Mouse (Mus musculus) embryonic facial prominence, embryonic 13.5 days (tissue): Measurements from ENCODE around the gene Ino80b. TPM values are rescaled to one million over a fixed set of nuclear protein-coding genes. Genes with fewer than 3 reads are reported as not detected.

ENCODE experiments used
- ATAC-seq: fragments of 200-750 bp; cut with Nextera tagmentation; 2 replicates; pipeline ENCODE4 v1.8.0; 2017; ENCODE audit warnings: low read depth; ENCODE audit not compliant: insufficient number of reproducible peaks, insufficient read depth, low FRiP score, low TSS enrichment
- H3K27ac ChIP-seq: fragments of 300-500 bp; sonication (generic); 2 replicates; pipeline ENCODE4 v1.5.1; 2015; ENCODE audit warnings: moderate library complexity, mild to moderate bottlenecking, inconsistent platforms
- H3K27me3 ChIP-seq: fragments of 300-500 bp; sonication (generic); 2 replicates; pipeline ENCODE4 v1.6.1; 2015; ENCODE audit warnings: mild to moderate bottlenecking, inconsistent platforms
- H3K36me3 ChIP-seq: fragments of 300-500 bp; sonication (generic); 2 replicates; pipeline ENCODE4 v1.6.1; 2015; ENCODE audit warnings: mild to moderate bottlenecking, inconsistent platforms
- H3K4me1 ChIP-seq: fragments of 300-500 bp; sonication (generic); 2 replicates; pipeline ENCODE4 v1.6.1; 2015; ENCODE audit warnings: inconsistent platforms
- H3K4me2 ChIP-seq: fragments of 300-500 bp; sonication (generic); 2 replicates; pipeline ENCODE4 v1.6.1; 2015; ENCODE audit warnings: moderate library complexity, mild to moderate bottlenecking, inconsistent platforms
- H3K4me3 ChIP-seq: fragments of 300-500 bp; sonication (generic); 2 replicates; pipeline ENCODE4 v1.5.1; 2015; ENCODE audit warnings: mild to moderate bottlenecking, inconsistent platforms
- H3K9ac ChIP-seq: fragments of 300-500 bp; sonication (generic); 2 replicates; pipeline ENCODE4 v1.6.1; 2015; ENCODE audit warnings: mild to moderate bottlenecking, inconsistent platforms
- H3K9me3 ChIP-seq: fragments of 300-500 bp; sonication (generic); 2 replicates; pipeline ENCODE4 v1.6.1; 2016; ENCODE audit warnings: inconsistent platforms
- WGBS: fragments of 180-500 bp; shearing (Covaris S2); methylation state at CpG from one replicate; pipeline ENCODE4 v1.1.7; 2015; ENCODE audit warnings: mixed read lengths; 5-methylcytosine and 5-hydroxymethylcytosine counted together
- polyA plus RNA-seq: library from polyadenylated mRNA; unstranded; fragments of >200 nt; fragmentation: Nextera tagmentation; extraction: Ambion mirVana; gene quantifications from 2 replicates; pipeline ENCODE4 v1.2.1, GENCODE M21; 2015

The Ino80b gene
- polyA plus RNA-seq, 1 experiment from 2014 or later: 13.9 TPM

GRCm38 (mm10) chr6:83095968-83096367, 29.3 kb downstream of the Ino80b start:
- Histone ChIP-seq H3K9ac (no peak overlapping the region), H3K27ac (no peak overlapping the region), H3K36me3 (no peaks in the 10 kb centered on the region), H3K4me1 (peaks cover 3% of the 10 kb centered on the region; the same call in 1 of the 2 replicates), H3K4me3 (no peak overlapping the region), H3K9me3 (no peaks in the 10 kb centered on the region), H3K27me3 (peaks cover 41% of the 10 kb centered on the region), H3K4me2 (no peak overlapping the region)
- ATAC-seq: no peak
- 42% methylated on average over 6 of the region's 6 CpGs for WGBS

GRCm38 (mm10) chr6:83092416-83093127, 32.7 kb downstream of the Ino80b start:
- Histone ChIP-seq H3K27ac (no peak overlapping the region), H3K4me2 (no peak overlapping the region), H3K4me3 (no peak overlapping the region), H3K36me3 (no peaks in the 10 kb centered on the region), H3K9me3 (no peaks in the 10 kb centered on the region), H3K27me3 (peaks cover 66% of the 10 kb centered on the region), H3K4me1 (peaks cover 3% of the 10 kb centered on the region), H3K9ac (no peak overlapping the region)
- no peak for ATAC-seq
- 37% methylated on average over 6 of the region's 6 CpGs for WGBS

GRCm38 (mm10) chr6:83087926-83088260, 37.3 kb downstream of the Ino80b start:
- H3K4me1 ChIP-seq: peaks cover 30% of the 10 kb centered on the region
- ATAC-seq: no peak
- H3K27me3 ChIP-seq: peaks cover 96% of the 10 kb centered on the region
- no peaks in the 10 kb centered on the region for H3K9me3 ChIP-seq
- H3K36me3 ChIP-seq: no peaks in the 10 kb centered on the region
- H3K4me2 ChIP-seq: peak overlapping the region; percentile 55
- peak overlapping the region; percentile 27 for H3K4me3 ChIP-seq
- H3K9ac ChIP-seq: no peak overlapping the region
- no peak overlapping the region for H3K27ac ChIP-seq
- WGBS: 4% methylated on average over 9 of the region's 9 CpGs

GRCm38 (mm10) chr6:83087205-83087925, 37.9 kb downstream of the Ino80b start:
- H3K36me3 ChIP-seq: peaks cover 2% of the 10 kb centered on the region; the same call in 1 of the 2 replicates
- H3K4me2 ChIP-seq: peak overlapping the region; percentile 55
- H3K9ac ChIP-seq: no peak overlapping the region
- H3K27me3 ChIP-seq: peaks cover 96% of the 10 kb centered on the region
- H3K9me3 ChIP-seq: no peaks in the 10 kb centered on the region
- no peak for ATAC-seq
- 2% methylated on average over 47 of the region's 47 CpGs for WGBS
- no peak overlapping the region for H3K27ac ChIP-seq
- peaks cover 30% of the 10 kb centered on the region for H3K4me1 ChIP-seq
- peak overlapping the region; percentile 27 for H3K4me3 ChIP-seq

- no peaks in the 10 kb centered on the region for H3K9me3 ChIP-seq
- no peak within 1 kb of the TSS for H3K27ac ChIP-seq
- H3K4me1 ChIP-seq: peaks cover 30% of the 10 kb centered on the region
- peaks cover 94% of the 10 kb centered on the region for H3K27me3 ChIP-seq
- H3K4me2 ChIP-seq: peak within 1 kb of the TSS; percentile 55
- ATAC-seq: no peak
- WGBS: 4% methylated on average over 39 of the region's 42 CpGs
- peak within 1 kb of the TSS; percentile 59 for H3K9ac ChIP-seq
- peak within 1 kb of the TSS; percentile 34 for H3K4me3 ChIP-seq
- H3K36me3 ChIP-seq: peaks cover 12% of the 10 kb centered on the region
Observed at GRCm38 (mm10) chr6:83086121-83087035, 38.9 kb downstream of the Ino80b start, which contains the start of gene Lbx2. Gene Lbx2 (plus strand): TSS chr6:83086367.

GRCm38 (mm10) chr6:83084477-83084876, 40.8 kb downstream of the Ino80b start:
- H3K4me1 ChIP-seq: peaks cover 35% of the 10 kb centered on the region
- no peak for ATAC-seq

GRCm38 (mm10) chr6:83083497-83083896, 41.7 kb downstream of the Ino80b start:
- peaks cover 67% of the 10 kb centered on the region for H3K27me3 ChIP-seq
- 16% methylated on average over 5 of the region's 5 CpGs for WGBS
- no peak overlapping the region for H3K4me3 ChIP-seq

More at GRCm38 (mm10) chr6:83084477-83084876, 40.8 kb downstream of the Ino80b start:
- Histone ChIP-seq H3K4me3 (no peak overlapping the region), H3K4me2 (no peak overlapping the region), H3K9ac (no peak overlapping the region), H3K27ac (no peak overlapping the region), H3K36me3 (peaks cover 31% of the 10 kb centered on the region), H3K9me3 (no peaks in the 10 kb centered on the region), H3K27me3 (peaks cover 76% of the 10 kb centered on the region)
- WGBS: 7% methylated on average over 6 of the region's 6 CpGs

GRCm38 (mm10) chr6:83080210-83080609, 45.0 kb downstream of the Ino80b start:
- peaks cover 47% of the 10 kb centered on the region for H3K27me3 ChIP-seq
- H3K27ac ChIP-seq: no peak overlapping the region
- no peaks in the 10 kb centered on the region for H3K9me3 ChIP-seq
- H3K4me2 ChIP-seq: no peak overlapping the region
- no peak overlapping the region for H3K9ac ChIP-seq
- H3K36me3 ChIP-seq: peaks cover 31% of the 10 kb centered on the region
- H3K4me3 ChIP-seq: no peak overlapping the region
- 95% methylated on average over 5 of the region's 5 CpGs for WGBS
- no peak for ATAC-seq
- peaks cover 31% of the 10 kb centered on the region for H3K4me1 ChIP-seq

More at GRCm38 (mm10) chr6:83083497-83083896, 41.7 kb downstream of the Ino80b start:
- no peak overlapping the region for H3K27ac ChIP-seq
- peaks cover 43% of the 10 kb centered on the region for H3K4me1 ChIP-seq
- no peak for ATAC-seq
- peak overlapping the region; percentile 36; the same call in 1 of the 2 replicates for H3K9ac ChIP-seq
- no peak overlapping the region for H3K4me2 ChIP-seq
- peaks cover 31% of the 10 kb centered on the region for H3K36me3 ChIP-seq
- no peaks in the 10 kb centered on the region for H3K9me3 ChIP-seq

GRCm38 (mm10) chr6:83078324-83078858, 46.8 kb downstream of the Ino80b start:
- peak overlapping the region; percentile 85 for H3K9ac ChIP-seq
- 0% methylated on average over 46 of the region's 46 CpGs for WGBS

GRCm38 (mm10) chr6:83077630-83078323, 47.5 kb downstream of the Ino80b start, which contains the start of gene Pcgf1:
Gene Pcgf1 (plus strand): TSS chr6:83077869.
- peak; percentile 78 for ATAC-seq
- H3K27me3 ChIP-seq: peaks cover 46% of the 10 kb centered on the region
- peak within 1 kb of the TSS; percentile 88 for H3K27ac ChIP-seq
- peak within 1 kb of the TSS; percentile 81 for H3K4me3 ChIP-seq
- no peaks in the 10 kb centered on the region for H3K9me3 ChIP-seq
- peaks cover 20% of the 10 kb centered on the region for H3K4me1 ChIP-seq
- H3K9ac ChIP-seq: peak within 1 kb of the TSS; percentile 85
- peaks cover 31% of the 10 kb centered on the region for H3K36me3 ChIP-seq
- WGBS: under 1% methylated on average over 54 of the region's 54 CpGs
- peak within 1 kb of the TSS; percentile 93 for H3K4me2 ChIP-seq

More at GRCm38 (mm10) chr6:83078324-83078858, 46.8 kb downstream of the Ino80b start:
- Histone ChIP-seq H3K27me3 (peaks cover 47% of the 10 kb centered on the region), H3K4me3 (peak overlapping the region; percentile 81), H3K9me3 (no peaks in the 10 kb centered on the region), H3K4me2 (peak overlapping the region; percentile 93), H3K4me1 (peaks cover 20% of the 10 kb centered on the region), H3K36me3 (peaks cover 31% of the 10 kb centered on the region), H3K27ac (peak overlapping the region; percentile 88)
- peak; percentile 90 for ATAC-seq
